Mouse (Mus musculus) layer of hippocampus, adult 2 months (tissue): Measurements from ENCODE around the gene Crlf3. TPM values are rescaled to one million over a fixed set of nuclear protein-coding genes. Genes with fewer than 3 reads are reported as not detected.
"Not testable (repeated sequence)": the region's sequence is repeated elsewhere in the genome, so short reads cannot be mapped to it uniquely, and the experiment has no call there.

Source experiments
- DNase-seq, 2 experiments: peaks; one replicate each; pipeline ENCODE4 v3.0.0; 2022; ENCODE audit warnings: low spot score in 2 of 2
- H3K27ac ChIP-seq: fragments of 200-600 bp; 2 replicates; pipeline ENCODE4 v1.8.1; 2022
- H3K4me3 ChIP-seq: fragments of 200-600 bp; 2 replicates; pipeline ENCODE4 v1.8.1; 2022; ENCODE audit warnings: mild to moderate bottlenecking
- CTCF ChIP-seq: fragments of 200-600 bp; conservative IDR thresholded peaks from 2 replicates; pipeline ENCODE4 v1.8.1; 2022; ENCODE audit warnings: antibody characterized with exemption, mild to moderate bottlenecking, moderate library complexity
- total RNA-seq, 2 experiments: library from RNA; stranded (reverse); gene quantifications; 2 replicates each; pipeline ENCODE4 v1.2.3; 2021

Gene Crlf3
- total RNA-seq, 2 experiments from 2014 or later = 25.7 to 26.2 TPM

DNA sequence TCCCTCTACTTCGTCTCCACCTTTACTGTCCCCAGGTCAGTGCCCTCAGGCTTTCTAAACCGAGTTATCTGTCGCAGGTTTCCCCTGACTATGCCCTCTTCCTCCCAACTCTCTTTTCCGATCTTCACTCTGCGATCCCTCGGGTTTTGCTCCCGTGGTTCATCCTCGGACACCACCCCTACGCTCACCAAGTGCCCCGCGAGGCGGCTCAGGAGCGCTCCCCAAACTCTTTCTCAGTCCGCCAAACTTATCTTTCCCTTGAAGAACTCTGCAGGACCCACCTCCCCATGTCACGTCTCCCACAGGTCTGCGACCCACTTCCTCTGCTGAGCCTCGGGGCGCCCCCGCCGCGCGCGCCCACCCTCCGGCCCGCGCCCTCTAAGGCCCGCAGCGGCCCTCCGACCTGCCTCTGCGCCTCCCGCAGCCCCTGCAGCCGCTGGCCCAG is 388 bp downstream of the Crlf3 start:
- no peak for DNase-seq
- no peak for TF ChIP-seq CTCF
- Histone ChIP-seq H3K27ac (peak overlapping the region; percentile 97), H3K4me3 (peak overlapping the region; percentile 90)

DNA sequence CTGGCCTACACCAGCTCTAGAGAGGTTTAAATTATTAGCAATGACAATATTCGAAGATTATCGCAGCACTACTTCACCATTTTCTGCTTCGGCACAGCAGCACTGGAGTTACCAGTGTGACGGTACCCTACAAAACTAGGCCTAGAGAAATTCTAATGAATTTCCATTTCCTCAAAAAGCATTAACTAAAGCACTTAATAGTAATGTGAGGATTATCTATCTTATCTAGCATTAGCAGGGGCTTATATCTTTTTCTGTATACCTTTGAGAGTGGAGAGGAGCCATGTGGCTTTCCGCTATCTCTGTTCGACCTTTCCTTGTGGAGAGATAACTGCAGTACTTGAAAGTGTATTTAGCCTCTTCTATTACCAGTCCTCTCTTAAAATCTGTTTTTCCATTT is 1.0 kb downstream of the Crlf3 start:
- Histone ChIP-seq H3K27ac (peak overlapping the region; percentile 46; the same call in 1 of the 2 replicates), H3K4me3 (peak overlapping the region; percentile 90)
- DNase-seq = no peak
- no peak for TF ChIP-seq CTCF

DNA sequence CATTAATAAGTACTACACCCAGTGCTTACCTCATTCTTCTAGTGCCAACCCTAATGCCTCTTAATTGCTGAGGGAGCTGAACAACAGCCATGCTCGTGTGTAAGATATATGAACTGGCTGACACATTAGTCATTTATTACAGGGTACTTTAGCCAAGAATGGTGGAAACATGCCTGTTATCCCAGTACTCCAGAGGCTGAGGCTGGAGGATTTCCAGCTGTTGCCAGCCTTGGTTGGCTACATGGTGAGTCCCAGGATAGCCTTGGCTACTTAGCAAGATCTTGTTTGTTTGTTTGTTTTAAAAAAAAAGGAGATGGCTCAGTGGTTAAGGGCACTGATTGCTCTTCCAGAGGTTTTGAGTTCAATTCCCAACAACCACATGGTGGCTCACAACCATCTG is 2.0 kb downstream of the Crlf3 start:
- no peak overlapping the region for H3K4me3 ChIP-seq
- no peak for DNase-seq
- no peak for TF ChIP-seq CTCF
- peak overlapping the region; percentile 4; the same call in 1 of the 2 replicates for H3K27ac ChIP-seq

DNA sequence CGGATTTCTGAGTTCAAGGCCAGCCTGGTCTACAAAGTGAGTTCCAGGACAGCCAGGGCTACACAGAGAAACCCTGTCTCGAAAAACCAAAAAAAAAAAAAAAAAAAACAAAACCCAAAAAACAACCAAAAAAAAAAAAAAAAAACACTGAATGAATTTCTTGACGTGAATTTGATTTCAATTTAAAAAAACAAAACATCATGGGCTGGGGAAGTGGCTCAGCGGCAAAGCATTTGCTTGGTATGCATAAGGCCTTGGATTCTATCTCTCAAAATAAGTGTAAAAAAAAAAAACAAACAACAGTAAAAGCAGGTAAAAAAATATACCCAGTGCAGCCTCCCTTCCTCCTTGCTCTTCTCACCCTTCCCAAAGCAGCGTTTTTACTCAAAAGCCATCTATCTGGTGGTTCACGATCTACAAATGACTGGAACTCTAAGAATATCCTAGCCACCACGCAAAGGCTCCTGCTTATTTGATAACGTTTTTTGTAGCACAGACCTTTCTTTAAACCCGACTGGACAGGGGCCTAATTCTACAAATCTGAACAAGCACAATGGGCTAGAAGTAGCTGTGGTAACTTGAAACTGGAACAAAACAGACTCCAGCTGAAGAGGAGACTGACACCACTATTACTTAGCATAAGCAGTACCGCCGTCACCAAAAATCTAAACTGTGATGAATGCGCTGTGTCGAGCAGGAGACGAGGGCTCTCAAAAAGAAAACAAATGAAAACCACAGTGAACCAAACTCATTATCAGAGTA is 2.8 kb downstream of the Crlf3 start:
- no peak for TF ChIP-seq CTCF
- no peak for DNase-seq
- peak overlapping the region; percentile 4; the same call in 1 of the 2 replicates for H3K27ac ChIP-seq
- peak overlapping the region; percentile 11; the same call in 1 of the 2 replicates for H3K4me3 ChIP-seq

DNA sequence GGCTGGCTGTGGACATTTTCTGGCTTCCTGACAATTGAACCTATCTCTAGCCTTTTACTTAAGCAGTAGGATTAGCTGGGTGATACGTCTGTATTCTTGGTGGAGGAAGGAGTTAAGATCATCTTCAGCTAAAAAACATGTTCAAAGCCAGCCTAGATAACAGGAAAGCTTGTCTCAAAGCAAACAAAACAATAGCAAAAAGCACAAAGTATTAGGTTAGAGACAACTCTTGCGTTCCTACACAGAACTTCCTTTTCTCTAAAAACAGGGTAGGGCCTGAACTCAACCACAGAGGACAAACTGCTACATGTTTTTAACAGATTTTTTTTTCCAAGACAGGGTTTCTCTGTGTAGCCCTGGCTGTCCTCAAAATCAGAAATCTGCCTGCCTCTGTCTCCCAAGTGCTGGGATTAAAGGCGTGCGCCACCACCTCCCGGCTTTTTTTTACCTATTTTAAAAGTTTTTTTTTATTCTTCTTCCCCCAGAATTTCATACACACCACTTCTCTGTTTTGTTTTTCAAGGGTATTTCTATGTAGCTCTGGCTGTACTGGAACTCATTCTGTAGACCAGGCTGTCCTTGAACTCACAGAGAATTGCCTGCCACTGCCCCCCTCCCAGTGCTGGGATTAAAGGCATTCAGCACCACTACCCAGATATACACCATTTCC is 5.0 kb downstream of the Crlf3 start:
- no peak for DNase-seq
- H3K4me3 ChIP-seq = no peak overlapping the region
- TF ChIP-seq CTCF = no peak
- no peak overlapping the region for H3K27ac ChIP-seq

DNA sequence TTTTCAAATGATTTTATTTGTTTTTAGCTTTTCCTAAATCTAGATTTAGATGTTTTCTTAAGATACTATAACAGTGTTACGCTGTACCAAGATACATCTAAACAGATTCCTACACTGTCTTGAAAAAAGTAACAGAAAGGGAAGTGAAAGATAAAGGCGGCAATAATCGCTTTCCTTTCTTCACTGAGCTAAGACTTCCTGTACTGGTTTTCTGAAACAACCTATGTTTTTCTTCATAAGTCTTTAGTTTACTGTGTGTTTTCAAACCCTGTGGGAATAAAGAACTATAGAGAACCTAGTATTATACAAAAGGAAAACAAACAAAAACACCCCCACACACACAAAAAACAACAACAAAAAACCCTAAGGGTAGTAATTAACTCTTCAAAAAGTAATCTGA is 8.4 kb downstream of the Crlf3 start:
- Histone ChIP-seq H3K4me3 (no peak overlapping the region), H3K27ac (no peak overlapping the region)
- DNase-seq = no peak
- no peak for TF ChIP-seq CTCF

DNA sequence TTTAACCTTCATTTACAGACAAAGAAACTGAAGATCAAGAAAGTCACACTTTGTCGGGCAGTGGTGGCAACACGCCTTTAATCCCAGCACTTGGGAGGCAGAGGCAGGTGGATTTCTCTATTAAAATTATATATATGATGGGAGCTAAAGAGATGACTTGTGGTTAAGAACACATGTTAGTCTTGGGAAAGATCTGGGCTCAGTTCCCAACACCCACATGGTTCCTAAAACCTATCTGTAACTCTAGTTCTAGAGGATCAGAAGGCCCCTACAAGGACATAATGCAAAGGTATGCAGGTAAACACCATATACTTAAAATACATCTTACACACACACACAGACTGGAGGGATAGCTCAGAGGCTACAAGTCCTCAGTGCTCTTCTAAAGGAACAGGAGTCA is 9.8 kb downstream of the Crlf3 start:
- H3K4me3 ChIP-seq = no peak overlapping the region
- no peak overlapping the region for H3K27ac ChIP-seq
- no peak for TF ChIP-seq CTCF
- no peak for DNase-seq

DNA sequence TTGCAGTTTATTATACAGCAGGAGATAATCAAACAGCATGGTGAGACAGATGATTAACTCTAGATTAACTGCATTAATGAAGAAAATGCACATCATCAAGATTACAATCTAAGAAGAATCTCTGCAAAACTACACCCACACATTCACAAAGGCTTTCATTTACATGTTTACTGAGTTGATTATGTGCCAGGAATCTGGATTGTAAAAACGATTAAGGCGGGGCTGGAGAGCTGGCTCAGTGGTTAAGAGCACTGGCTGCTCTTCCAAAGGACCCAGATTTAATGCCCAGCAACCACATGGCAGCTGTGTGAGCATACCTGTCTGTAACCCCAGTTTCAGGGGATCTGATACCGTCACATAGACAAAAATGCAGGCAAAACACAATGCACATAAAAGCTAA is 11.0 kb downstream of the Crlf3 start:
- no peak overlapping the region for H3K4me3 ChIP-seq
- no peak for DNase-seq
- TF ChIP-seq CTCF = no peak
- no peak overlapping the region for H3K27ac ChIP-seq

DNA sequence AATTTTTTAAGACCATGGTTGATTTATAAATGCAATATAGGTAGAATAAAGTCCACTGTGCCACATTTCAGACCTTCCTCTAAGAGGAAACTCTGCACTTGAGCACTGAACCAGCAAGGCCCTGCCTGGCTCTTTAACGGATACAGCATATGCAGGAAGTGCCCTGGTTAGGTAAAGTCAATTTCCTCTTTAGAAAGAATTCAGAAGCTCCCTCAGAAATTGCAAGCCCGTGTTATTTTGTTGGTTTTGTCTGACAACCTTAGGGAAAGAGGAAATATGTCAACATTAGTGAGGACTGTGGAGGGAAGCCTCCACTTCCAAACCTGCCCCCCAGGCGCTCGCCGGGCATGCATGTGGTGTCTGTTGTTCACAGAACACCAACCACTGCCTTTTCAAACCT is 13.2 kb downstream of the Crlf3 start:
- no peak overlapping the region for H3K27ac ChIP-seq
- no peak for TF ChIP-seq CTCF
- H3K4me3 ChIP-seq = no peak overlapping the region
- no peak for DNase-seq

DNA sequence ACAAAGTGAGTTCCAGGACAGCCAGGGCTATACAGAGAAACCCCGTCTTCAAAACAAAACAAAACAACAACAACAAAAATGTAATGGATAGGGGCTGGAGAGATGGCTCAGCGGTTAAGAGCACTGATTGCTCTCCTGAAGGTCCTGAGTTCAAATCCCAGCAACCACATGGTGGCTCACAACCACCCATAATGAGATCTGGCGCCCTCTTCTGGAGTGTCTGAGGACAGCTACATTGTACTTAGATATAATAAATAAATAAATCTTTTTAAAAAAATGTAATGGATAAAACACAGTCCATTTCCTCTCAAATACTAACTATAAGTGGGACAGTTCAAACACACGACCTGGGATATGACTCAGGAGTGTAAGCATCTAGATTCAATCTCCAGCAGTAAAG is 14.4 kb downstream of the Crlf3 start:
- not testable (repeated sequence) for DNase-seq, H3K4me3 ChIP-seq, H3K27ac ChIP-seq
- peak; percentile 65 for TF ChIP-seq CTCF

DNA sequence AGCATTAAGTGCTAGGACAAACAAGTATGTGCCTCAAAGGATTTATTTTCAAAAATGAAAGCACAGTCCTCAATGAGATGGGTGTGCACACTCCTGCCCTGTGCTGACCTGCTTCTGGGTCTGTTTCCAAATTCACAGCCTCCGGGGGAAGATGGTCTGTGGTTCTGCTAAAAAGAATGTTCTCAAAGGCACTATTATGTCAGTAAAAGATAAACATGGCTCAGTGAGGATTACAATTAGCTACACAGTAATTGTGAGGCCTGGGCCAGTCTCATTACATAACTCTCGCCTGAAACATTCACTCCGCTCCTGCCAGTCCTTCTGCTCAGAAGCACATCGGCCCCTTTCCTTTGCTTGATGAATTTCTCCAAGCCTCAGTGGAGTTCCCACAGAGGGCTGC is 18.6 kb downstream of the Crlf3 start:
- no peak overlapping the region for H3K4me3 ChIP-seq
- DNase-seq = peak; percentile 44 to 65
- TF ChIP-seq CTCF = no peak
- H3K27ac ChIP-seq = peak overlapping the region; percentile 81

DNA sequence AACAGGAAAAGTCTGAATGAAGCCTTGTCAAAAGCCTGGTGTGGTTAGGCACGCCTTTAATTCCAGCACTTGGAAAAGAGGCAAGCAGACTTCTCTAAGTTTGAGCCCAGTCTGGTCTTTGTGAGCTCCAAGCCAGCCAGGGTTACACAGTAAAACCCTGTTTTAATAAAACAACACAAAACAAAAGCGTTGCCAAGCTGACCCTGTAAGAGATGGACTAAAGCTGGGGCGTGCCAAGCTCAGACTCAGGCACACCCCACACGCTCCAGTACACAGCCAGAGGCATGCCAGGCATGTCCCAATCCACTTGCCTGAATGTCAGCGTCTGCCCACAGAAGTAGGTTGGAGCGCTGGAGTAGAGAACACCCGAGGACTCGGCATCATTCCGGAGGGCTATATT is 24.6 kb downstream of the Crlf3 start:
- no peak for TF ChIP-seq CTCF
- H3K4me3 ChIP-seq = no peak overlapping the region
- no peak for DNase-seq
- H3K27ac ChIP-seq = no peak overlapping the region

DNA sequence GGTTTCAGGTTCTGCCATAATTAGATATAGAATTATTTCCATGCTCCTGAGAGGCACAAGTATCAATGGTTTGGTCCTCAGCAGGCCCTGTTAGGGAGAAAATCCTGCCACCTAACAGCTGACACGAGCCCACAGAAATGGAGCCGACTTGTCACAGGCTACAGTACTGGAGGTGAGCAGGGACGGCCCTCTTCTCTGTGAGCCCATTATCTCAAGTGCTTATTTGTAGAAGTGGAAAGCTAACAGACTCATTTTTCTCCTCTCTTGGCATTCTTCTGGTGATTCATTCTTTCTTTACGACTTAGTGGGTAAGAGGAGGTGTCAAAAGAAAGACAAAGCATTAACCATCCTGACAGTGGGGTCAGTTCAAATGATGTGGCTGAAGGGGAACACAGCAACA is 26.1 kb downstream of the Crlf3 start:
- no peak for TF ChIP-seq CTCF
- Histone ChIP-seq H3K27ac (no peak overlapping the region), H3K4me3 (no peak overlapping the region)
- DNase-seq = no peak

DNA sequence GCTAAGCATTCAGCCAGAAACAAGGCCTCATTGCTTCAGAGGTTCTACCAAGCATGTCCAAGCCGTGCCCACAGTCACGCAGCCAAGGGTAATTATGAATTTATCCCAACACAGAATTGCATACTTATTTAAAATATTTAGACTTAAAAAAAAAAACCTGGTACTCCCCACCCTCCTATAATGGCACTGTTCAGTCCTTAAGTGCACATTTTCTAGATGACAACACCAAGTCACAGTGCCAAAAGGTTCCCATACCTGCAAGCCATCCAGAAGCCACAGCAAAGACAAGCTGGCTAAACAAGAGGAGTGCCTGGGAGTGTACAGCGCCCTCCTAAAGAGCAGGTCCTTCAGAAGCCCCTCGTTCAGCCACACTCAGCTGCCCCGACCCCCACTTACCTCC is 27.6 kb downstream of the Crlf3 start:
- no peak for TF ChIP-seq CTCF
- no peak for DNase-seq
- no peak overlapping the region for H3K4me3 ChIP-seq
- no peak overlapping the region for H3K27ac ChIP-seq
